Comparison of ENCODE assay signal across 11 mouse cellular contexts in genomic region chr11:76429966-76430631, GRCm38 (mm10). TPM values are rescaled to one million over a fixed set of nuclear protein-coding genes. Genes with fewer than 3 reads are reported as not detected.
A peak's percentile ranks its signal among the peaks of the same experiment; 100 is the strongest.
DNase-seq lines count a peak whose midpoint lies in the region; ATAC-seq and TF ChIP-seq lines count a peak whose summit lies in the region.
"Had no signal": no experiment of that assay in that cellular context is flagged by ENCODE, and none has a peak within 500 bp of the region (broad histone marks: within the 10 kb centered on the region; RNA-seq: fewer than 3 reads in every experiment).

No protein-coding gene starts in this region.

- peaks cover 83% of the 10 kb centered on the region for H3K4me1 ChIP-seq in heart, embryonic 12.5 days (replicated peaks)
- H3K4me1 ChIP-seq in embryonic facial prominence, embryonic 11.5 days (ENCODE audit: control insufficient read depth, insufficient read depth, low read length): peaks cover 14% of the 10 kb centered on the region
- H3K4me1 ChIP-seq in hindbrain, embryonic 16.5 days (ENCODE audit: control insufficient read depth, insufficient read depth, low read depth, low read length): peaks cover 19% of the 10 kb centered on the region
- H3K4me1 ChIP-seq in midbrain, postnatal 0 days (ENCODE audit: insufficient read depth, low read length): peaks cover 2% of the 10 kb centered on the region

- TF ChIP-seq CTCF in midbrain, postnatal 0 days (IDR thresholded peaks at IDR 0.05): no peak

- no peak for ATAC-seq in heart, embryonic 12.5 days (ENCODE audit: insufficient number of reproducible peaks, low FRiP score)
- peak; percentile 85 for ATAC-seq in embryonic facial prominence, embryonic 11.5 days (replicated peaks; ENCODE audit: insufficient number of reproducible peaks, low FRiP score, low TSS enrichment, low read depth)
- no peak for ATAC-seq in hindbrain, embryonic 16.5 days
- ATAC-seq in midbrain, postnatal 0 days (ENCODE audit: low FRiP score): no peak
- no peak for ATAC-seq in erythroblast, adult 5-6 weeks (replicated peaks; ENCODE audit: low FRiP score, poor library complexity, severe bottlenecking)
- ATAC-seq: activated CD4-positive, CD25-positive, alpha-beta regulatory T cell, adult 4 months had no signal

- H3K4me2 ChIP-seq in heart, embryonic 12.5 days: no peak overlapping the region
- H3K4me2 ChIP-seq in embryonic facial prominence, embryonic 11.5 days (ENCODE audit: low read depth, low read length): no peak overlapping the region
- H3K4me2 ChIP-seq in hindbrain, embryonic 16.5 days (ENCODE audit: low read length): no peak overlapping the region
- H3K4me2 ChIP-seq in midbrain, postnatal 0 days (ENCODE audit: low read depth, low read length, poor library complexity, severe bottlenecking): no peak overlapping the region

- peak overlapping the region; percentile 91 for H3K27ac ChIP-seq in heart, embryonic 12.5 days (ENCODE audit: poor library complexity, severe bottlenecking)
- peak overlapping the region; percentile 93 for H3K27ac ChIP-seq in embryonic facial prominence, embryonic 11.5 days (replicated peaks; ENCODE audit: low read depth, low read length)
- H3K27ac ChIP-seq in hindbrain, embryonic 16.5 days (ENCODE audit: low read depth, low read length): peak overlapping the region; percentile 7
- H3K27ac ChIP-seq in midbrain, postnatal 0 days (ENCODE audit: low read depth, low read length): peak overlapping the region; percentile 65
- H3K27ac ChIP-seq: liver, embryonic 14.5 days had no signal

- no peaks in the 10 kb centered on the region for H3K9me3 ChIP-seq in heart, embryonic 12.5 days (replicated peaks)
- no peaks in the 10 kb centered on the region for H3K9me3 ChIP-seq in embryonic facial prominence, embryonic 11.5 days (replicated peaks; ENCODE audit: control insufficient read depth, low read length)
- H3K9me3 ChIP-seq in hindbrain, embryonic 16.5 days (ENCODE audit: control insufficient read depth, low read length): no peaks in the 10 kb centered on the region
- no peaks in the 10 kb centered on the region for H3K9me3 ChIP-seq in midbrain, postnatal 0 days (ENCODE audit: low read length)

- no peaks in the 10 kb centered on the region for H3K27me3 ChIP-seq in heart, embryonic 12.5 days (replicated peaks)
- H3K27me3 ChIP-seq in embryonic facial prominence, embryonic 11.5 days (ENCODE audit: control insufficient read depth, insufficient read depth, low read length): no peaks in the 10 kb centered on the region
- H3K27me3 ChIP-seq in hindbrain, embryonic 16.5 days (replicated peaks; ENCODE audit: control insufficient read depth, insufficient read depth, low read length): no peaks in the 10 kb centered on the region
- no peaks in the 10 kb centered on the region for H3K27me3 ChIP-seq in midbrain, postnatal 0 days (ENCODE audit: insufficient read depth, low read length)

- intact Hi-C loops in heart, postnatal 36 days (cut with DNase I): no loop called here

- 61% methylated on average over 6 of the region's 6 CpGs for WGBS in heart, embryonic 12.5 days
- 28% methylated on average over 6 of the region's 6 CpGs for WGBS in embryonic facial prominence, embryonic 11.5 days
- 74% methylated on average over 6 of the region's 6 CpGs for WGBS in hindbrain, embryonic 16.5 days
- 66% methylated on average over 6 of the region's 6 CpGs for WGBS in midbrain, postnatal 0 days

- H3K4me3 ChIP-seq in heart, embryonic 12.5 days: no peak overlapping the region
- no peak overlapping the region for H3K4me3 ChIP-seq in embryonic facial prominence, embryonic 11.5 days (ENCODE audit: low read depth, low read length)
- no peak overlapping the region for H3K4me3 ChIP-seq in hindbrain, embryonic 16.5 days (ENCODE audit: low read length)
- H3K4me3 ChIP-seq in midbrain, postnatal 0 days (ENCODE audit: low read depth, low read length): no peak overlapping the region

- peaks cover 8% of the 10 kb centered on the region for H3K36me3 ChIP-seq in heart, embryonic 12.5 days
- H3K36me3 ChIP-seq in embryonic facial prominence, embryonic 11.5 days (replicated peaks; ENCODE audit: control insufficient read depth, insufficient read depth, low read depth, low read length): no peaks in the 10 kb centered on the region
- peaks cover 9% of the 10 kb centered on the region for H3K36me3 ChIP-seq in hindbrain, embryonic 16.5 days (ENCODE audit: control insufficient read depth, insufficient read depth, low read length)
- peaks cover 42% of the 10 kb centered on the region for H3K36me3 ChIP-seq in midbrain, postnatal 0 days (ENCODE audit: insufficient read depth, low read length)

- peak overlapping the region; percentile 48 for H3K9ac ChIP-seq in heart, embryonic 12.5 days
- peak overlapping the region; percentile 27 for H3K9ac ChIP-seq in embryonic facial prominence, embryonic 11.5 days (replicated peaks; ENCODE audit: low read length)
- no peak overlapping the region for H3K9ac ChIP-seq in hindbrain, embryonic 16.5 days (ENCODE audit: low read depth, low read length)
- H3K9ac ChIP-seq in midbrain, postnatal 0 days (replicated peaks; ENCODE audit: low read length, poor library complexity, severe bottlenecking): 0 out of 2 replicates have a peak overlapping the region, but pooled peaks have one; percentile 13
- H3K9ac ChIP-seq: liver, embryonic 14.5 days had no signal

- DNase-seq in heart, postnatal 36 days: no peak
- peak; percentile 97 for DNase-seq in embryonic facial prominence, embryonic 11.5 days (ENCODE audit: low spot score)
- DNase-seq in midbrain, postnatal 0 days (ENCODE audit: low spot score): no peak
- DNase-seq in frontal cortex, postnatal 36 days (ENCODE audit: low spot score in 2 of 2): no peak
- DNase-seq in cerebellum, adult 18-20 months: no peak
- DNase-seq: kidney, adult 11 months had no signal

RNA-seq across cellular contexts. Expression of gene Timm22, which starts 23.3 kb away (rescaled TPM):
- 94.5 and 102 TPM in 2 replicates for polyA plus RNA-seq in heart, embryonic 12.5 days (2016; fragmentation: Nextera tagmentation; extraction: Ambion mirVana)
- 10 to 100 TPM; 42.4 to 55.2 TPM for total RNA-seq in heart, postnatal 36 days (2021)
- 138 TPM in 2 replicates for polyA plus RNA-seq in embryonic facial prominence, embryonic 11.5 days (2014; fragmentation: Nextera tagmentation; extraction: Ambion mirVana)
- 99.8 and 107 TPM in 2 replicates for polyA plus RNA-seq in hindbrain, embryonic 16.5 days (2015; fragmentation: Nextera tagmentation; extraction: Ambion mirVana)
- total RNA-seq in midbrain, postnatal 0 days (2014; rRNA removed): 26.6 and 38.0 TPM in 2 replicates
- polyA plus RNA-seq in midbrain, postnatal 0 days (2015; fragmentation: Nextera tagmentation; extraction: Ambion mirVana): 103 and 104 TPM in 2 replicates
- 5.4 and 6.3 TPM in 2 replicates for total RNA-seq in erythroblast, adult 5-6 weeks (2015; ENCODE audit: low replicate concordance)
- total RNA-seq in erythroblast, adult 5-6 weeks (2017; ENCODE audit: low replicate concordance): 1.6 and 1.7 TPM in 2 replicates

RNA-seq across cellular contexts. Expression of gene Nxn, which starts 31.2 kb away (rescaled TPM):
- 32.2 TPM in 2 replicates for polyA plus RNA-seq in heart, embryonic 12.5 days (2016; fragmentation: Nextera tagmentation; extraction: Ambion mirVana)
- total RNA-seq in heart, postnatal 36 days (2021): 10 to 100 TPM; 12.3 to 15.7 TPM
- polyA plus RNA-seq in embryonic facial prominence, embryonic 11.5 days (2014; fragmentation: Nextera tagmentation; extraction: Ambion mirVana): 40.0 and 41.8 TPM in 2 replicates
- polyA plus RNA-seq in hindbrain, embryonic 16.5 days (2015; fragmentation: Nextera tagmentation; extraction: Ambion mirVana): 22.2 and 28.8 TPM in 2 replicates
- total RNA-seq in midbrain, postnatal 0 days (2014; rRNA removed): 25.2 and 32.2 TPM in 2 replicates
- 13.7 and 15.2 TPM in 2 replicates for polyA plus RNA-seq in midbrain, postnatal 0 days (2015; fragmentation: Nextera tagmentation; extraction: Ambion mirVana)
- total RNA-seq in erythroblast, adult 5-6 weeks (2015; ENCODE audit: low replicate concordance): 5.0 and 9.0 TPM in 2 replicates
- total RNA-seq in erythroblast, adult 5-6 weeks (2017; ENCODE audit: low replicate concordance): 3.2 and 3.7 TPM in 2 replicates

Comparison
In these comparisons a context has a peak if more than half of its experiments do, and no peak if none do; other contexts are left out.
1. H3K27ac ChIP-seq: peak in every context shown above with its lines; median percentile 93 in embryonic facial prominence, embryonic 11.5 days; 91 in heart, embryonic 12.5 days; 65 in midbrain, postnatal 0 days; 7 in hindbrain, embryonic 16.5 days.